Comparison of ENCODE assay signal across 9 mouse cellular contexts in the genomic region with DNA sequence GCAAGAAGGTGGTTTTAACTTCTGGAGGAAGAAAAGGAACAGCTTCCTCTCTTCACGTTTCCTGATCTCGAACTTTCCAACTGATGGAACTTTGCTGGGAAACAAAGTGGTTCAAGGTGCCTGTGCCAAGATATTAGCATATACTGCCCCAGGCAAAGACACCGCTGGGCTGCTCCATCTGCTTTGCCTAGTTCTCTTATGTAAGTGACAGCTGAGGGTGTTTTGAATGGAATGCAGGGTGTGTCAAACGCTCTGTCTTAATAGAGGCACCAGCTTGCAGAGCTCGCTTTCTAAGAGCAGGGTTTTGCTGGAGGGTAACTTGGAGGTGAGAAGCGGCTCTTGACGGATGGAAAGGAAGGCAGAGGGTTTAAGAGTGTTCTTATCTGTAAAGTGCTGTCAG. TPM values are rescaled to one million over a fixed set of nuclear protein-coding genes. Genes with fewer than 3 reads are reported as not detected.
DNase-seq lines count a peak whose midpoint lies in the region; TF ChIP-seq lines count a peak whose summit lies in the region.
"Had no signal": no experiment of that assay in that cellular context is flagged by ENCODE, and none has a peak within 500 bp of the region (broad histone marks: within the 10 kb centered on the region; RNA-seq: fewer than 3 reads in every experiment).

No protein-coding gene starts in this region.

- H3K36me3 ChIP-seq in heart, adult 2 months (ENCODE audit: control insufficient read depth, insufficient read depth, low read length), result no peaks in the 10 kb centered on the region

- TF ChIP-seq POLR2A in heart, adult 2 months (IDR thresholded peaks at IDR 0.05; ENCODE audit: insufficient read depth, low read depth, low read length), result no peak

- intact Hi-C loops in heart, adult 2 months (cut with DNase I), result no loop called here

- H3K27me3 ChIP-seq in heart, adult 2 months (ENCODE audit: control insufficient read depth, insufficient read depth, low read length), result no peaks in the 10 kb centered on the region

- TF ChIP-seq EP300 in heart, adult 2 months (IDR thresholded peaks at IDR 0.05; ENCODE audit: insufficient read depth, low read depth, low read length), result no peak

- H3K79me2 ChIP-seq in heart, adult 2 months (replicated peaks; ENCODE audit: control insufficient read depth, insufficient read depth, low read length), result no peaks in the 10 kb centered on the region

- H3K4me3 ChIP-seq in heart, adult 2 months, result no peak overlapping the region

- H3K4me1 ChIP-seq in heart, adult 2 months (ENCODE audit: control insufficient read depth, insufficient read depth, low read length), result peaks cover 7% of the 10 kb centered on the region

- peak overlapping the region; percentile 5; the same call in 1 of the 2 replicates for H3K27ac ChIP-seq in heart, adult 2 months
- H3K27ac ChIP-seq: kidney, postnatal 0 days had no signal

- no peak for DNase-seq in heart, adult 2 months
- DNase-seq in heart, adult 9 months (ENCODE audit: low spot score in 2 of 2), result no peak
- peak; percentile 80 for DNase-seq in right cerebral cortex, adult 18-20 months
- no peak for DNase-seq in right cerebral cortex, postnatal 4 days
- peak; percentile 51 to 56 for DNase-seq in layer of hippocampus, adult 8-10 months (ENCODE audit: low spot score in 2 of 2)
- peak; percentile 59 for DNase-seq in right cerebral cortex, postnatal 25 days
- no peak for DNase-seq in urinary bladder, postnatal 14 days (ENCODE audit: low spot score)
- DNase-seq in kidney, postnatal 4 days, result no peak

- no peak for TF ChIP-seq CTCF in heart, adult 2 months (IDR thresholded peaks at IDR 0.05)

- no peak overlapping the region for H3K9ac ChIP-seq in heart, adult 2 months (ENCODE audit: low read depth, low read length)

- 30% methylated on average over 7 of the region's 7 CpGs for WGBS in heart, adult 2 months

RNA-seq across cellular contexts. Expression of a gene that starts 42.8 kb away (rescaled TPM):
- total RNA-seq in heart, adult 2 months (2021), result 100 to 1,000 TPM; 241 to 300 TPM
- polyA plus RNA-seq in heart, adult 2 months (2012; rRNA removed), result 182 and 222 TPM in 2 replicates
- 100 to 1,000 TPM; 110 to 153 (median 129) TPM for total RNA-seq in layer of hippocampus, adult 8-10 months (2022)

Comparison
In these comparisons a context has a peak if more than half of its experiments do, and no peak if none do; other contexts are left out.
1. DNase-seq: peak in right cerebral cortex, adult 18-20 months (single experiment), layer of hippocampus, adult 8-10 months (2 of 2) and right cerebral cortex, postnatal 25 days (single experiment); none in heart, adult 2 months (0 of 2), heart, adult 9 months (0 of 2), right cerebral cortex, postnatal 4 days (single experiment), urinary bladder, postnatal 14 days (single experiment) and kidney, postnatal 4 days (0 of 2).